Mouse (Mus musculus): ENCODE measurements at regions not wholly inside any gene's neighbourhood (a gene's known extent, or its start where the extent isn't known, plus 50 kb on each side); places are given as distances from the start of the nearest gene placed in this dataset.

DNA sequence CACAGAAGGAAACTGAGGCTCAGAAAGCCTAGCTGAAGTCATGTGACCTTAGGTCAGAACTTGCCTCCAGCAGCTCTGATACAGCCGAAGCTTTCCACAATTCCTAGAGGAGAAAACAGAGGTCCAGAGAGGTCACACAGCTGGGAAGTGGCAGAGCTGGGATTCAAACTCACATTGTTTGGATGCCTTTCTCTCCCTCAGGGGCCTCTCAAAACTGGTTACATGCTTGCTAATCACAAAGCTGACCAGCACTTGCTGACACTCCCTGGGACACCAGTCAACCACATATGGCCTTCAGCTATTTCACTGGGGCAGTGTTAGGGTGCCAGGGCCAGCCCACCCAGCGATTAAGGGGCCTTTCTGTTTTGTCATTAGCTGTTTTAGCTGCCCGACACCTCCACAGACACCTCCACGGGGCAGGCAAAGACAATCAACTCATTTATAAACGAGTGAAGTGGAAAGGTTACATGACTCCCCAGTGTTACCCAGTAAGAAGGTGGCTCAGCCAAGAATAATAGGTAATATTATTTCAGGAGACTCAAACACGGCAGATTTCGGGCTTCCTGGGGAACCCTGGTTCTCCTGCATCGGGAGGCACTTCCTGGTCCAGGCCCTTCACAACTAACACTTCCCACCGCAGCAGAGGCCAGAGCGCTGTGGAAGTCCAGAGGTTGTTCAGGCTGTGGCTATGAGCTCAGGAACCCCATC lies 71.4 kb downstream of the 2410131K14Rik start:
- H3K27ac ChIP-seq (ENCODE audit: insufficient read depth, low read length) = 0 out of 2 replicates have a peak overlapping the region, but pooled peaks have one; percentile 3
- H3K4me1 ChIP-seq (ENCODE audit: control insufficient read depth, insufficient read depth, low read length) = peaks cover 6% of the 10 kb centered on the region; the same call in 1 of the 2 replicates
- no peak for TF ChIP-seq POLR2A (IDR thresholded peaks at IDR 0.05; ENCODE audit: low read depth, low read length)
- no peak for TF ChIP-seq CTCF (IDR thresholded peaks at IDR 0.05; ENCODE audit: borderline replicate concordance, insufficient read depth, low read length)
- no peak overlapping the region for H3K4me3 ChIP-seq (ENCODE audit: insufficient read depth, low read length)

- peaks cover 9% of the 10 kb centered on the region for H3K4me1 ChIP-seq (ENCODE audit: control insufficient read depth, insufficient read depth, low read length)
- TF ChIP-seq POLR2A (IDR thresholded peaks at IDR 0.05; ENCODE audit: low read depth, low read length) = no peak
- TF ChIP-seq CTCF (IDR thresholded peaks at IDR 0.05; ENCODE audit: borderline replicate concordance, insufficient read depth, low read length) = no peak
- H3K27ac ChIP-seq (ENCODE audit: insufficient read depth, low read length) = no peak overlapping the region
- H3K4me3 ChIP-seq (ENCODE audit: insufficient read depth, low read length) = no peak overlapping the region
Observed at GRCm38 (mm10) chr5:118318073-118318472, 73.0 kb downstream of the 2410131K14Rik start.

GRCm38 (mm10) chr5:118318883-118319282 lies 73.9 kb downstream of the 2410131K14Rik start:
- Histone ChIP-seq H3K4me1 (ENCODE audit: control insufficient read depth, insufficient read depth, low read length) (peaks cover 13% of the 10 kb centered on the region), H3K4me3 (ENCODE audit: insufficient read depth, low read length) (no peak overlapping the region)

GRCm38 (mm10) chr5:118321719-118322455 lies 76.9 kb downstream of the 2410131K14Rik start:
- TF ChIP-seq POLR2A (IDR thresholded peaks at IDR 0.05; ENCODE audit: low read depth, low read length) (no peak), CTCF (IDR thresholded peaks at IDR 0.05; ENCODE audit: borderline replicate concordance, insufficient read depth, low read length) (no peak)
- no peak overlapping the region for H3K4me3 ChIP-seq (ENCODE audit: insufficient read depth, low read length)
- H3K27ac ChIP-seq (ENCODE audit: insufficient read depth, low read length) = no peak overlapping the region

More at GRCm38 (mm10) chr5:118318883-118319282, 73.9 kb downstream of the 2410131K14Rik start:
- H3K27ac ChIP-seq (ENCODE audit: insufficient read depth, low read length) = no peak overlapping the region
- TF ChIP-seq POLR2A (IDR thresholded peaks at IDR 0.05; ENCODE audit: low read depth, low read length) (no peak), CTCF (IDR thresholded peaks at IDR 0.05; ENCODE audit: borderline replicate concordance, insufficient read depth, low read length) (no peak)

DNA sequence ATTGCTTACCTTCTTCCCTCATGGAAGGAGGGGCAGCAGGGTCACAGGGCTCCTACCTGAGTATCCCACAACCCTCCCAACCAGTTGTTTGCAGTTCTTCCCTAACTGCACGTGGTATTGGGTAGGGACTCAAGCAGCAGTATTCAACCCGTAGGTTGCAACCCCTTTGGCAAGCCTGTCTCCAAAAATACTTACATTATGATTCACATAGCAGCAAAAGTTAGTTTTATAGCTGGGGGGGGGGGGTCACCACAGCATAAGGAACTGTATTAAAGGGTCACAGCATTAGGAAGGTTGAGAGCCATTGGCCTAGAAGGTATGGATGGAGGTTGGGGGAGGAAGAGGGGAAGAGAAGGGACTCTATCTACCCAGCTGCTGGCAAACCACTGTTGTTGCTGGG lies 78.1 kb downstream of the 2410131K14Rik start:
- no peak overlapping the region for H3K27ac ChIP-seq (ENCODE audit: insufficient read depth, low read length)
- H3K4me3 ChIP-seq (ENCODE audit: insufficient read depth, low read length) = no peak overlapping the region
- H3K4me1 ChIP-seq (ENCODE audit: control insufficient read depth, insufficient read depth, low read length) = peaks cover 7% of the 10 kb centered on the region
- TF ChIP-seq POLR2A (IDR thresholded peaks at IDR 0.05; ENCODE audit: low read depth, low read length) (no peak), CTCF (IDR thresholded peaks at IDR 0.05; ENCODE audit: borderline replicate concordance, insufficient read depth, low read length) (no peak)

More at GRCm38 (mm10) chr5:118321719-118322455, 76.9 kb downstream of the 2410131K14Rik start:
- peaks cover 12% of the 10 kb centered on the region for H3K4me1 ChIP-seq (ENCODE audit: control insufficient read depth, insufficient read depth, low read length)

GRCm38 (mm10) chr5:118326837-118327541 lies 82.0 kb downstream of the 2410131K14Rik start:
- TF ChIP-seq POLR2A (IDR thresholded peaks at IDR 0.05; ENCODE audit: low read depth, low read length) (peak; percentile 42; the same call in 1 of the 2 replicates), CTCF (IDR thresholded peaks at IDR 0.05; ENCODE audit: borderline replicate concordance, insufficient read depth, low read length) (no peak)
- H3K4me1 ChIP-seq (ENCODE audit: control insufficient read depth, insufficient read depth, low read length) = peaks cover 7% of the 10 kb centered on the region
- peak overlapping the region; percentile 63 for H3K27ac ChIP-seq (ENCODE audit: insufficient read depth, low read length)
- H3K4me3 ChIP-seq (ENCODE audit: insufficient read depth, low read length) = peak overlapping the region; percentile 12

DNA sequence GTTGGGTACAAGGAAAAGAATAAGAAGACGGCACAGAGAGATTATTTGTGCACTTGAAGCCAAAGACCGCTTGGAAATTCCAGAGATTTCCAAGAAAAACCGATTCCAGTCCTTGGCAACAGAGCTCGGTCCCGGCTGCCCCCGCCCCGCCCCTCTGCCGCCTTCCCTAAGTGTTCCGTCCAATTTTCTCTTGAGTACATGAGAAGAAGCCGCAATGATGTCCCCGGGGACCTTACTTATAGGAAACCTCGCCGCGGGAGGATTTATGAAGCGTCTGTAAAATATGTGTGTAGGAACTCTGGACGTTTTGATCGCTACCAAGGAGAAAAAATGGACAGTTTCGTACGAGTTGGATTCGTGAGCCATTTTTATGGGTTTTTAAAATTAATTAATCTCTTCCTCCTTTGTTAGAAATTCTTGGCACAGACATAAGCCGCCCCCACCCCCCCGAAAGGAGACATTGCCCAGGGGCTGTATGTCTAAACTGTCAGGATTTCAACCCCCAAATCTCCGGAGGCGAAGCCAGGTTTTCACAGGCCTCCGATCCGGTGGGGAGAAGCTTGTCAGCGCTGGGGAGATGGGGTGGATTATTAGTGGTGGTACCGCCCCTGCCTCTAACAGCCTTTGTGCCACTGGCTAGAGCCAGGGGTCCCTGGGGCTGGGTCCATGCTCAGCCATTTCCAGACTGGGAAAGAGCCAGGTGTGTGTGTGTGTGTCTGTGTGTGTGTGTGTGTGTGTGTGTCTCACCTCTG lies 83.1 kb downstream of the 2410131K14Rik start:
- TF ChIP-seq CTCF (IDR thresholded peaks at IDR 0.05; ENCODE audit: borderline replicate concordance, insufficient read depth, low read length) (no peak), POLR2A (IDR thresholded peaks at IDR 0.05; ENCODE audit: low read depth, low read length) (no peak)
- Histone ChIP-seq H3K4me1 (ENCODE audit: control insufficient read depth, insufficient read depth, low read length) (0 out of 2 replicates have a peak, but pooled peaks cover 3% of the 10 kb centered on the region), H3K4me3 (ENCODE audit: insufficient read depth, low read length) (no peak overlapping the region), H3K27ac (ENCODE audit: insufficient read depth, low read length) (peak overlapping the region; percentile 50)

DNA sequence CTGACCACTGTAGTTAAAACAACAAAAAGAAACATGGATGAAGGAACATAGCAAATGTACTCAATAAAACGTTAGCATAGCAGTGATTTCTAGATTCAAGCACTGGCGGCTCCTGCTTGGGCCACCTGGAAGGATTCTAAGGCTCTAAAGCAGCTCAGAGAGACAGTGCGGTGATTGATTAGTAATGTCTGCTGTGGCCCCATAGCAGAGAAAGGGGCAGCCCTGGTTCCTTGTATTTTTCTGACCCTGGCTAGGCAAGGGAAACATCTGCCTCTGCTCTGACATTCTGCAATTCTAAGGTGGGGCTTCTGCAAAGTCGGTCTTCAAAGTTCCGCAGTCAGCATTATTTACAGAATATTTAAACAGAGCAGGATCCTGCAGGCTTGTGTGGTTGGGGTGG lies 84.1 kb downstream of the 2410131K14Rik start:
- no peaks in the 10 kb centered on the region for H3K4me1 ChIP-seq (ENCODE audit: control insufficient read depth, insufficient read depth, low read length)
- H3K4me3 ChIP-seq (ENCODE audit: insufficient read depth, low read length) = no peak overlapping the region
- no peak overlapping the region for H3K27ac ChIP-seq (ENCODE audit: insufficient read depth, low read length)
- TF ChIP-seq POLR2A (IDR thresholded peaks at IDR 0.05; ENCODE audit: low read depth, low read length) = no peak
- TF ChIP-seq CTCF (IDR thresholded peaks at IDR 0.05; ENCODE audit: borderline replicate concordance, insufficient read depth, low read length) = no peak

DNA sequence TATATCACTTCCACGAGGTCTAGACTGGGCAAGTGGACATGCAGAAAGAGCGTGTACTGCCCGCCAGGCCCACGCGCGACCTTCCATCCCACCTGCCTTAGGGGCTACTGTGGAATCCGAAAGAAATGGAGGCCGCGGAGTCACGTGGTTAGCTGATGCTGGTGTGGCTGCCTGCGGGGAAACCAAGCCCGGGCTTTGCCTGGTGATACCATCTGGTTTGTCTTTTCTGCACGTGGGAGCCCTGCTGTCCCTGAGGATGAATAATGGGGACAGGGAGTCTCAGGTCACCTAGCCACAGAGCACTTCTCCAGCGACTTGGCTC lies 86.2 kb downstream of the 2410131K14Rik start:
- TF ChIP-seq CTCF (IDR thresholded peaks at IDR 0.05; ENCODE audit: borderline replicate concordance, insufficient read depth, low read length) = no peak
- no peak for TF ChIP-seq POLR2A (IDR thresholded peaks at IDR 0.05; ENCODE audit: low read depth, low read length)
- H3K4me1 ChIP-seq (ENCODE audit: control insufficient read depth, insufficient read depth, low read length) = no peaks in the 10 kb centered on the region
- H3K27ac ChIP-seq (ENCODE audit: insufficient read depth, low read length) = no peak overlapping the region
- no peak overlapping the region for H3K4me3 ChIP-seq (ENCODE audit: insufficient read depth, low read length)
